Mouse (Mus musculus) forebrain, postnatal 0 days (tissue): Measurements from ENCODE around the gene Dtl. TPM values are rescaled to one million over a fixed set of nuclear protein-coding genes. Genes with fewer than 3 reads are reported as not detected.
"Not testable (repeated sequence)": the region's sequence is repeated elsewhere in the genome, so short reads cannot be mapped to it uniquely, and the experiment has no call there.

Experiments
- ATAC-seq: fragments of 200-750 bp; cut with Nextera tagmentation; 2 replicates; pipeline ENCODE4 v1.8.0; 2017; ENCODE audit warnings: mild to moderate bottlenecking, moderate library complexity
- DNase-seq: peaks from one replicate; pipeline ENCODE4 v3.0.0-alpha.2; 2015
- H3K27ac ChIP-seq: fragments of 300-500 bp; sonication (generic); 2 replicates; pipeline ENCODE4 v1.5.1; 2014; ENCODE audit warnings: low read depth, mild to moderate bottlenecking, antibody characterized with exemption, low read length, moderate library complexity, mixed read lengths
- H3K27me3 ChIP-seq: fragments of 300-500 bp; sonication (generic); 2 replicates; pipeline ENCODE4 v1.6.1; 2014; ENCODE audit warnings: mild to moderate bottlenecking, low read length, mixed read lengths; ENCODE audit not compliant: insufficient read depth
- H3K36me3 ChIP-seq: fragments of 300-500 bp; sonication (generic); 2 replicates; pipeline ENCODE4 v1.6.1; 2014; ENCODE audit warnings: mild to moderate bottlenecking, moderate library complexity; ENCODE audit not compliant: insufficient read depth
- H3K4me1 ChIP-seq: fragments of 300-500 bp; sonication (generic); 2 replicates; pipeline ENCODE4 v1.6.1; 2014; ENCODE audit warnings: antibody characterized with exemption; ENCODE audit not compliant: insufficient read depth
- H3K4me2 ChIP-seq: fragments of 300-500 bp; sonication (generic); 2 replicates; pipeline ENCODE4 v1.6.1; 2014; ENCODE audit warnings: low read depth, mild to moderate bottlenecking, moderate library complexity
- H3K4me3 ChIP-seq: fragments of 300-500 bp; sonication (generic); 2 replicates; pipeline ENCODE4 v1.5.1; 2014; ENCODE audit warnings: low read depth, low read length, mixed read lengths
- H3K9ac ChIP-seq: fragments of 300-500 bp; sonication (generic); 2 replicates; pipeline ENCODE4 v1.6.1; 2014; ENCODE audit warnings: mild to moderate bottlenecking
- H3K9me3 ChIP-seq: fragments of 300-500 bp; sonication (generic); 2 replicates; pipeline ENCODE4 v1.6.1; 2016; ENCODE audit warnings: low read length
- CTCF ChIP-seq: sonication (generic); IDR thresholded peaks from 2 replicates; pipeline ENCODE4 v1.5.1; 2016; ENCODE audit warnings: antibody characterized with exemption, control low read depth, low read depth
- WGBS: fragments of 180-500 bp; shearing (Covaris S2); extraction: QIAGEN DNeasy Blood & Tissue Kit; methylation state at CpG from one replicate; pipeline ENCODE4 v1.1.7; 2014; 5-methylcytosine and 5-hydroxymethylcytosine counted together
- polyA plus RNA-seq: library from polyadenylated mRNA; unstranded; fragments of >200 nt; fragmentation: Nextera tagmentation; extraction: Ambion mirVana; gene quantifications from 2 replicates; pipeline ENCODE4 v1.2.1, GENCODE M21; 2015
- total RNA-seq: library from RNA; depleted of rRNA; stranded (reverse); fragments of >200 nt; gene quantifications from 2 replicates; pipeline ENCODE4 v1.2.3, GENCODE M21; 2014

Gene Dtl
- total and polyA plus RNA-seq, 2 experiments from 2014 or later = 4.5 to 5.8 TPM

DNA sequence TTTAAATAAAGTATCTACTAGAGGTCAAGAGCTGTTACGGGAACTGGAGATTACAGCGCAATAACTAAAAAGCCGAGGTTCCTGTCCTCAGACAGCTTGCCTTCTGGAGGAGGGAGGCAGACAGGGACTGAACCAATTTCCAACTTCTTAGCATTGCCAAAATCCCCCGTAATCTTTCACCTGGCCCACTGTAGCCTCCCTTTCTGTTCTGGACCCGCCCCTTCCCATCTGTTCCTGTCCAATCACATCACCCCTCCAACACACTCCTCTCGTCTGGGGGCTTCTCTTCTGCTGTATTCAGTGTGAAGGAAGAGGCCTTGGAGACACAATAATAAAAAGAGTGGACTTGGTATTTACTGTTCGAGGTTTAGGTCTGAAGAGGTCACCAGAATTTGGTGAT lies 55.1 kb downstream of the Dtl start:
- ATAC-seq (no peak), DNase-seq (no peak)
- no peak overlapping the region for H3K4me2 ChIP-seq

DNA sequence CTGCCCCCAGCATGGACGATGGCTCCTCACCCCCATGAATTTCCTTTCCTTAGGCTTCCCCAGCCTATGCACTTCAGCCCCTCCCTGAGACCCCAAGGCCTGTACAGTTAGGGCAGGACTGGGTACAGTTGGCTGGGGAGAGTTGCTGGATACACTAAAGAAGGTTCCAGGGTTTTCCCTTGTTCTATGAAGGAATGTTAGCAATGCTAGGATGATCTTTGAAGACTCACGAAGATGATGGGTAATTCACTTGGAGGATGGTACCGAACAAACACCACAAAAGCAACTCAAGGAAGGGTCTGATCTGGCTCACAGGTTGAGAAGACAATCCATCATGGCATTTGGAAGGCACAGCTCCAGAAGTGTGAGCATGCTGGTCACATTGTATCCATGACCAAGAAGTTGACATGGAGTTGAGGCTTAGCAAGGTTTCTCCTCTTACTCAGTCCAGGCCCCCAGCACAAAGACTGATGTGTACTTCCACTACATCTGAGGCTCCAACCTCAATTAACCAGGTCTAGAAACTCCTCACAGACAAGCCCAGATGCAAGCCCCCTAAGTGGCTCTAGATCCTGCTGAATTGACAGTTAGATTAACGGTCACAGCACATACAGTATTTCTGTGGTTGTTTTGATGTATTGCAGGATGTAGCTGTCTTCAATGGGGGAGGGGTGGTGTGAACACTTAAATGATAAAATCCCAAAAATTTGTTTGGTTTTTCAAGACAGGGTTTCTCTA lies 55.8 kb downstream of the Dtl start:
- Histone ChIP-seq H3K4me1 (no peaks in the 10 kb centered on the region), H3K4me3 (no peak overlapping the region), H3K9me3 (no peaks in the 10 kb centered on the region), H3K27me3 (no peaks in the 10 kb centered on the region), H3K9ac (no peak overlapping the region), H3K4me2 (no peak overlapping the region), H3K36me3 (no peaks in the 10 kb centered on the region), H3K27ac (no peak overlapping the region)
- TF ChIP-seq CTCF = no peak
- 95% methylated on average over 4 of the region's 4 CpGs for WGBS
- DNase-seq = no peak
- ATAC-seq = no peak

More for the DNA sequence above, 55.1 kb downstream of the Dtl start:
- Histone ChIP-seq H3K9ac (no peak overlapping the region), H3K27ac (no peak overlapping the region), H3K36me3 (no peaks in the 10 kb centered on the region), H3K4me3 (no peak overlapping the region), H3K4me1 (no peaks in the 10 kb centered on the region), H3K27me3 (no peaks in the 10 kb centered on the region), H3K9me3 (no peaks in the 10 kb centered on the region)
- 85% methylated on average over 7 of the region's 7 CpGs for WGBS
- TF ChIP-seq CTCF = no peak

GRCm38 (mm10) chr1:191518911-191519310 lies 56.4 kb downstream of the Dtl start:
- H3K36me3 ChIP-seq = no peaks in the 10 kb centered on the region
- H3K27me3 ChIP-seq = no peaks in the 10 kb centered on the region
- ATAC-seq (no peak), DNase-seq (no peak)
- H3K27ac ChIP-seq = no peak overlapping the region
- no peaks in the 10 kb centered on the region for H3K9me3 ChIP-seq
- no peak overlapping the region for H3K4me3 ChIP-seq
- TF ChIP-seq CTCF = no peak
- no peaks in the 10 kb centered on the region for H3K4me1 ChIP-seq
- no peak overlapping the region for H3K9ac ChIP-seq
- no peak overlapping the region for H3K4me2 ChIP-seq
- 83% methylated on average over 4 of the region's 4 CpGs for WGBS

- H3K36me3 ChIP-seq = no peaks in the 10 kb centered on the region
- no peak overlapping the region for H3K4me3 ChIP-seq
- H3K27ac ChIP-seq = no peak overlapping the region
- 90% methylated on average over 5 of the region's 5 CpGs for WGBS
- no peaks in the 10 kb centered on the region for H3K4me1 ChIP-seq
- TF ChIP-seq CTCF = no peak
- no peaks in the 10 kb centered on the region for H3K9me3 ChIP-seq
- DNase-seq = no peak
- no peak overlapping the region for H3K9ac ChIP-seq
- no peaks in the 10 kb centered on the region for H3K27me3 ChIP-seq
- ATAC-seq = no peak
- H3K4me2 ChIP-seq = no peak overlapping the region
These were observed 57.4 kb downstream of the Dtl start for GRCm38 (mm10) chr1:191517969-191518368.

DNA sequence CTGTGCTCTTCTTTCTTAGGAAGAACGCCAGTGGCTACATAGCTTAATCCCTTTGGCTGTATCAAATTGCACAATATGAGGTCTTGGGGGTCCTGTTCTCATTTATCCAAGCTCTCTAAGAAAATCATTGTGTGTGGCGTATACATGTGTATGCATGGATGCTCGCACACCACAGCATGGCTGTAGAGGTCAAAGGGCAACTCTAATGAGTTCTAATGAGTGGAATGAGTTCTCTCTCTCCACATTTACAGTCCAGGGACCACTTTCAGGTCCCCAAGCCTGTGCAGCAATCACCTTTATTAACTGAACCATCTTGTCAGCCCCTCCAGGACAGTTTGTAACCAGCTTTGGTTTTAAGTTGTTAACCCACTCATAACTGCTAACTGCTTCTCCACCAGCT lies 58.3 kb downstream of the Dtl start:
- Histone ChIP-seq H3K4me3 (no peak overlapping the region), H3K9ac (no peak overlapping the region), H3K36me3 (no peaks in the 10 kb centered on the region), H3K4me2 (no peak overlapping the region), H3K4me1 (no peaks in the 10 kb centered on the region), H3K9me3 (no peaks in the 10 kb centered on the region), H3K27me3 (no peaks in the 10 kb centered on the region), H3K27ac (no peak overlapping the region)
- no peak for TF ChIP-seq CTCF
- DNase-seq (no peak), ATAC-seq (no peak)
- WGBS = 36% methylated on average over 3 of the region's 3 CpGs

GRCm38 (mm10) chr1:191516351-191516750 lies 59.0 kb downstream of the Dtl start:
- 91% methylated on average over 2 of the region's 2 CpGs for WGBS
- H3K4me2 ChIP-seq, H3K4me1 ChIP-seq, ATAC-seq, H3K27ac ChIP-seq, DNase-seq, H3K36me3 ChIP-seq, H3K4me3 ChIP-seq, H3K9me3 ChIP-seq, H3K9ac ChIP-seq, H3K27me3 ChIP-seq: not testable (repeated sequence)

DNA sequence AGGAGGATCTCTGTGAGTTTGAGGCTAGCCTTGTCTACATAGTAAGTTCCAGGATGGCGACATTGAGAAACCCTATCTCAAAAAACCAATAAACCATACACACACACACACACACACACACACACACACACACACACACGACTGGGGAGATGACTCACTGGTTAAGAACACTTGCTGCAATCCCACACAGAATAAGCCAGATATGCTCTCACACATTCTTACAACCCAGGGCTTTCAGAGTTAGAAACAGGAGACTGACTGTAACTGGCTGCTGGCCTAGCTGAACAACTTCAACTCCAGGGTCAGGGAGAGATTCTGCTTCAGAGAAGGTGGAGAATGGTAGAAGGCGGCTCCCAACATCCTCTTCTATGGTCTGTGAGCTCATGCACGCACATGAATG lies 62.1 kb downstream of the Dtl start:
- H3K9me3 ChIP-seq = no peaks in the 10 kb centered on the region

More for the DNA sequence above, 62.1 kb downstream of the Dtl start:
- no peak overlapping the region for H3K9ac ChIP-seq
- no peaks in the 10 kb centered on the region for H3K27me3 ChIP-seq
- no peak for TF ChIP-seq CTCF
- H3K4me1 ChIP-seq = no peaks in the 10 kb centered on the region
- no peak overlapping the region for H3K4me3 ChIP-seq
- H3K4me2 ChIP-seq = no peak overlapping the region
- WGBS = 85% methylated on average over 4 of the region's 4 CpGs
- no peaks in the 10 kb centered on the region for H3K36me3 ChIP-seq
- no peak overlapping the region for H3K27ac ChIP-seq
- ATAC-seq (no peak), DNase-seq (no peak)
